Mouse (Mus musculus): Measurements from ENCODE around the gene Olfr804. TPM values are rescaled to one million over a fixed set of nuclear protein-coding genes. Genes with fewer than 3 reads are reported as not detected.

Gene Olfr804
- polyA plus RNA-seq, 1 experiment from 2014 or later: not detected

Small RNAs within 50 kb of the gene (microRNA-seq; reads per million reads assigned to microRNA genes)
- gene Gm24485 (ENCODE audit: borderline number of aligned reads): not detected

Other genes with a start within 250 kb of the Olfr804 start
- not detected in 2 replicates for gene Olfr787, start 241.3 kb upstream of the Olfr804 start, polyA plus RNA-seq (2014; fragmentation: Nextera tagmentation; extraction: Ambion mirVana)
- gene Olfr788, start 232.2 kb upstream of the Olfr804 start, polyA plus RNA-seq (2014; fragmentation: Nextera tagmentation; extraction: Ambion mirVana): not detected in 2 replicates
- gene Olfr789, start 218.5 kb upstream of the Olfr804 start, polyA plus RNA-seq (2014; fragmentation: Nextera tagmentation; extraction: Ambion mirVana): not detected in 2 replicates
- not detected in 2 replicates for gene Olfr790, start 204.7 kb upstream of the Olfr804 start, polyA plus RNA-seq (2014; fragmentation: Nextera tagmentation; extraction: Ambion mirVana)
- not detected in 2 replicates for gene Olfr791, start 181.4 kb upstream of the Olfr804 start, polyA plus RNA-seq (2014; fragmentation: Nextera tagmentation; extraction: Ambion mirVana)
- not detected in 2 replicates for gene Olfr792, start 164.0 kb upstream of the Olfr804 start, polyA plus RNA-seq (2014; fragmentation: Nextera tagmentation; extraction: Ambion mirVana)
- gene Olfr794, start 135.6 kb upstream of the Olfr804 start, polyA plus RNA-seq (2014; fragmentation: Nextera tagmentation; extraction: Ambion mirVana): not detected in 2 replicates
- not detected in 2 replicates for gene Olfr796, start 90.6 kb upstream of the Olfr804 start, polyA plus RNA-seq (2014; fragmentation: Nextera tagmentation; extraction: Ambion mirVana)
- not detected in 2 replicates for gene Olfr798, start 75.3 kb upstream of the Olfr804 start, polyA plus RNA-seq (2014; fragmentation: Nextera tagmentation; extraction: Ambion mirVana)
- not detected in 2 replicates for gene Olfr799, start 65.7 kb upstream of the Olfr804 start, polyA plus RNA-seq (2014; fragmentation: Nextera tagmentation; extraction: Ambion mirVana)
- not detected in 2 replicates for gene Olfr800, start 45.5 kb upstream of the Olfr804 start, polyA plus RNA-seq (2014; fragmentation: Nextera tagmentation; extraction: Ambion mirVana)
- not detected in 2 replicates for gene Olfr801, start 29.3 kb upstream of the Olfr804 start, polyA plus RNA-seq (2014; fragmentation: Nextera tagmentation; extraction: Ambion mirVana)
- gene Olfr802, start 15.0 kb upstream of the Olfr804 start, polyA plus RNA-seq (2014; fragmentation: Nextera tagmentation; extraction: Ambion mirVana): not detected in 2 replicates
- not detected in 2 replicates for gene Olfr803, start 8.9 kb upstream of the Olfr804 start, polyA plus RNA-seq (2014; fragmentation: Nextera tagmentation; extraction: Ambion mirVana)
- not detected in 2 replicates for gene Olfr805, start 26.2 kb downstream of the Olfr804 start, polyA plus RNA-seq (2014; fragmentation: Nextera tagmentation; extraction: Ambion mirVana)
- gene Olfr806, start 38.7 kb downstream of the Olfr804 start, polyA plus RNA-seq (2014; fragmentation: Nextera tagmentation; extraction: Ambion mirVana): not detected in 2 replicates
- not detected in 2 replicates for gene Olfr807, start 54.6 kb downstream of the Olfr804 start, polyA plus RNA-seq (2014; fragmentation: Nextera tagmentation; extraction: Ambion mirVana)
- gene Olfr808, start 62.3 kb downstream of the Olfr804 start, polyA plus RNA-seq (2014; fragmentation: Nextera tagmentation; extraction: Ambion mirVana): not detected in 2 replicates
- not detected in 2 replicates for gene Olfr809, start 71.4 kb downstream of the Olfr804 start, polyA plus RNA-seq (2014; fragmentation: Nextera tagmentation; extraction: Ambion mirVana)
- gene Olfr810, start 91.7 kb downstream of the Olfr804 start, polyA plus RNA-seq (2014; fragmentation: Nextera tagmentation; extraction: Ambion mirVana): not detected in 2 replicates
- not detected in 2 replicates for gene Olfr811, start 101.2 kb downstream of the Olfr804 start, polyA plus RNA-seq (2014; fragmentation: Nextera tagmentation; extraction: Ambion mirVana)
- not detected in 2 replicates for gene Olfr812, start 142.9 kb downstream of the Olfr804 start, polyA plus RNA-seq (2014; fragmentation: Nextera tagmentation; extraction: Ambion mirVana)
- gene Olfr813, start 152.2 kb downstream of the Olfr804 start, polyA plus RNA-seq (2014; fragmentation: Nextera tagmentation; extraction: Ambion mirVana): not detected in 2 replicates
- gene Olfr814, start 176.6 kb downstream of the Olfr804 start, polyA plus RNA-seq (2014; fragmentation: Nextera tagmentation; extraction: Ambion mirVana): not detected in 2 replicates
- not detected in 2 replicates for gene Olfr815, start 202.7 kb downstream of the Olfr804 start, polyA plus RNA-seq (2014; fragmentation: Nextera tagmentation; extraction: Ambion mirVana)
- gene Olfr816, start 212.4 kb downstream of the Olfr804 start, polyA plus RNA-seq (2014; fragmentation: Nextera tagmentation; extraction: Ambion mirVana): not detected in 2 replicates
- not detected in 2 replicates for gene Olfr818, start 245.9 kb downstream of the Olfr804 start, polyA plus RNA-seq (2014; fragmentation: Nextera tagmentation; extraction: Ambion mirVana)

Data from embryonic facial prominence, embryonic 11.5 days (tissue).